Mouse (Mus musculus): ENCODE data around the gene Tunar. TPM values are rescaled to one million over a fixed set of nuclear protein-coding genes. Genes with fewer than 3 reads are reported as not detected.

Tunar gene
- 0.46 and 0.57 TPM in 2 replicates for polyA plus RNA-seq (2014; fragmentation: Nextera tagmentation; extraction: Ambion mirVana)

DNA sequence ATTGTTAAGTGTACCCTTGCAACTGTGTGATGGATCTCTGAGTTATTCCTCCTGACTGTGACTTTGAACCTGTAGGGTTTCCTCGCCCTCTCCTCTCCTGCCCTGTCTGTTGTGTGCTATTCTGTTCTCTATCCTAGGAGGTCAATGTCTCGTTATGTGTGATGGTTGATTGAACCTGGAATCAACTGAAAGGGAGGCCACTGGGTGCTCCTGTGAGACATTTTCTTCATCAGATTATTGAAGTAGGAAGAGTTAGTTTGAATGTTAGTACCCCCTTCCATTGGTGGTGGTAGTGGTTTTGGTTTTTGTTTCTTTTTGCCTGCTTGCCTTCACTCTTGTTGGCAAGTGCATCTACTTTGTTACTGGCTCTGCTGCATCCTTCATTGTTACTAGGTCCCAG is at the start of gene Tunar:
TSS of gene Tunar (plus strand) at position 301 of the 400 bp plus-strand sequence.
- Histone ChIP-seq H3K4me2 (ENCODE audit: low read depth, low read length) (no peak within 1 kb of the TSS), H3K27ac (replicated peaks; ENCODE audit: low read depth, low read length) (no peak within 1 kb of the TSS), H3K27me3 (ENCODE audit: control insufficient read depth, insufficient read depth, low read length) (peaks cover 22% of the 10 kb centered on the region), H3K4me1 (ENCODE audit: control insufficient read depth, insufficient read depth, low read length) (no peaks in the 10 kb centered on the region; the same call in 1 of the 2 replicates), H3K9me3 (replicated peaks; ENCODE audit: control insufficient read depth, low read length) (no peaks in the 10 kb centered on the region), H3K9ac (replicated peaks; ENCODE audit: low read length) (no peak within 1 kb of the TSS), H3K4me3 (ENCODE audit: low read depth, low read length) (no peak within 1 kb of the TSS), H3K36me3 (replicated peaks; ENCODE audit: control insufficient read depth, insufficient read depth, low read depth, low read length) (no peaks in the 10 kb centered on the region)
- ATAC-seq (replicated peaks; ENCODE audit: insufficient number of reproducible peaks, low FRiP score, low TSS enrichment, low read depth) (no peak), DNase-seq (ENCODE audit: low spot score) (no peak)
- 85% methylated on average over 2 of the region's 2 CpGs for WGBS

DNA sequence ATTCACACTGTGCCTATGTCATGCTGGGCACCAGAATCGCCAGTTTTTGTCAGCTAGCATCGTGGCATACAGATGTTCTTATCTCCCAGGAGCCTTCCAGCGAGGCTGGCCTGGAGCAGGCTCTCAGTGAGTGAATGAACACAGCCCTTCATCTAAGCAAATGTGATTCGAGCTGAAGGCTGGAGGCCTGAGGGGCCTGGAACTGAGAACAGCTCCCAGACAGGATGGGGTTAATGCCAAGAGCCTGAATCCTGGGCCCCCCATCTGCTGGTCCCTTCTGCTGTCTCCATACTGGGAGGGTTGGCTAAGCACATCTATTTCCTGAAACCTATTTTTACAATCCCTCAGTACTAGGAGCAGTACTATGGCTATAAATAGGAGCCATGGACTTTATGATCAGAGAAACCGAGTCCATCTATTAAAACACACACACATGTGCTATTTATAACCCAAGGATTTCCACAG is 21.1 kb upstream of the Tunar start:
- 81% methylated on average over 5 of the region's 5 CpGs for WGBS
- DNase-seq (ENCODE audit: low spot score): no peak
- Histone ChIP-seq H3K27ac (replicated peaks; ENCODE audit: low read depth, low read length) (no peak overlapping the region), H3K9ac (replicated peaks; ENCODE audit: low read length) (no peak overlapping the region), H3K4me3 (ENCODE audit: low read depth, low read length) (no peak overlapping the region), H3K9me3 (replicated peaks; ENCODE audit: control insufficient read depth, low read length) (no peaks in the 10 kb centered on the region), H3K4me1 (ENCODE audit: control insufficient read depth, insufficient read depth, low read length) (no peaks in the 10 kb centered on the region), H3K4me2 (ENCODE audit: low read depth, low read length) (no peak overlapping the region), H3K36me3 (replicated peaks; ENCODE audit: control insufficient read depth, insufficient read depth, low read depth, low read length) (no peaks in the 10 kb centered on the region), H3K27me3 (ENCODE audit: control insufficient read depth, insufficient read depth, low read length) (no peaks in the 10 kb centered on the region)
- ATAC-seq (replicated peaks; ENCODE audit: insufficient number of reproducible peaks, low FRiP score, low TSS enrichment, low read depth): no peak

DNA sequence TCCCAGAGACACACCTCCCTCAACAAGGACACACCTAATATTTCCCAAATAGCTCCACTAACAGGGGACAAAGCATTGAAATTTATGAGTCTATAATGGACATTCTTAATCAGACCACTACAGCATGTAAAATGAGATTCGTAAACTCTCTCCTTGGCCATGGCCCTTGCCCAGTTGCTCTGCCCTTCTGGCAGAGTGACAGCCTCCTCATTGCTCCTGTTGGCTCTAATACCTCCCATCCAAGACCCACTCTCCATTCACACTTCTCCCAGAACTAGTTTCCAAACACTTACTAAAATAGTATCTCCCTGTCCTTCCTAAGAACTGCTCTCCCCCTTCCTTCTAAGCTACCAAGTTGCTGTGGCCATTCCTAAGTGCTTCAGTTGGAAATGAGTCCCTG is 19.3 kb upstream of the Tunar start:
- DNase-seq (ENCODE audit: low spot score): no peak
- 92% methylated on average over 1 of the region's 1 CpGs for WGBS
- Histone ChIP-seq H3K4me2 (ENCODE audit: low read depth, low read length) (no peak overlapping the region), H3K27me3 (ENCODE audit: control insufficient read depth, insufficient read depth, low read length) (no peaks in the 10 kb centered on the region), H3K9ac (replicated peaks; ENCODE audit: low read length) (no peak overlapping the region), H3K9me3 (replicated peaks; ENCODE audit: control insufficient read depth, low read length) (no peaks in the 10 kb centered on the region), H3K27ac (replicated peaks; ENCODE audit: low read depth, low read length) (no peak overlapping the region), H3K4me1 (ENCODE audit: control insufficient read depth, insufficient read depth, low read length) (no peaks in the 10 kb centered on the region), H3K36me3 (replicated peaks; ENCODE audit: control insufficient read depth, insufficient read depth, low read depth, low read length) (no peaks in the 10 kb centered on the region), H3K4me3 (ENCODE audit: low read depth, low read length) (no peak overlapping the region)
- ATAC-seq (replicated peaks; ENCODE audit: insufficient number of reproducible peaks, low FRiP score, low TSS enrichment, low read depth): no peak

DNA sequence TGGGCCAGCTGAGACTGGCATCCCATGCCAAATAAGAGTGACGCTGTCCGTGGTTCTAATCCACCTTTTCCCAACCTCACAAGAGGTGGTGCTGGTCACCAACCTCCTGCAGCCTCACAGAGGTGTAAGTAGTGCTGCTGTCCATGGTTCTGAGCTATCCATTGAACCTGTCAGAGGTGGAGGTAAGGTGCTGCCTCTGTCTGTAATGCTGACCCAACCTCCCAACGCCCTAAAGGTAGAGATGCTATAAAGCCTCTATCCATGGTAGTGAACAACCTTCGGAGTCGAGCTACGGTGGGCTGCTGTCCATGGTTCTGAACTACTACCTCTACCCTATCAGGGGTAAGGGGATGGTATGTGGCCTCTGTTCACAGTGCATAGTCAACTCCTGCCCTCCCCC is 11.5 kb upstream of the Tunar start:
- H3K9me3 ChIP-seq (replicated peaks; ENCODE audit: control insufficient read depth, low read length): no peaks in the 10 kb centered on the region
- WGBS: 20% methylated on average over 6 of the region's 6 CpGs
- 0 out of 2 replicates have a peak, but pooled peaks have one; percentile 9 for ATAC-seq (replicated peaks; ENCODE audit: insufficient number of reproducible peaks, low FRiP score, low TSS enrichment, low read depth)

DNA sequence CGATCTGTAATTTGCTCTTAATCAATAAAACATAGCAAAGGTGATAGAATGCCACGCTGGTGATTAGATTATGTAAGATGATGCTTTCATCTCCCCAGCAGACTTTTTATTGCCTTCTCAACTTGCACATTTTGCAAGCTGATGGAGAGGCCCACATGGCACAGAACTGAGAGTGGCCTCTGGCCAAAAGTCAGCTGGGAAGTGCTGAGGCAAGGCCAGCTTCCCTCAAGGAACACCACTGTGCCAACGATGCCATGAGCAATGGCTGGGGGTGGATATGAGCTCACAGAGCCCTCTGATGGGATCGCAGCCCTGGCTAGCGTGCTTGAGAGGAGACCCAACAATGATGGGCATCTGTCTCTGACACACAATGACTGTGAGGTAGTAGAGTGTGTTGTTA is 6.6 kb upstream of the Tunar start:
- no peaks in the 10 kb centered on the region for H3K9me3 ChIP-seq (replicated peaks; ENCODE audit: control insufficient read depth, low read length)
- H3K4me3 ChIP-seq (ENCODE audit: low read depth, low read length): no peak overlapping the region
- H3K4me1 ChIP-seq (ENCODE audit: control insufficient read depth, insufficient read depth, low read length): no peaks in the 10 kb centered on the region
- no peak overlapping the region for H3K27ac ChIP-seq (replicated peaks; ENCODE audit: low read depth, low read length)
- no peak for ATAC-seq (replicated peaks; ENCODE audit: insufficient number of reproducible peaks, low FRiP score, low TSS enrichment, low read depth)
- no peaks in the 10 kb centered on the region for H3K27me3 ChIP-seq (ENCODE audit: control insufficient read depth, insufficient read depth, low read length)
- H3K4me2 ChIP-seq (ENCODE audit: low read depth, low read length): no peak overlapping the region
- no peak overlapping the region for H3K9ac ChIP-seq (replicated peaks; ENCODE audit: low read length)
- WGBS: 80% methylated on average over 5 of the region's 5 CpGs
- no peaks in the 10 kb centered on the region for H3K36me3 ChIP-seq (replicated peaks; ENCODE audit: control insufficient read depth, insufficient read depth, low read depth, low read length)
- no peak for DNase-seq (ENCODE audit: low spot score)

More for the DNA sequence above, 11.5 kb upstream of the Tunar start:
- no peak overlapping the region for H3K4me3 ChIP-seq (ENCODE audit: low read depth, low read length)
- no peaks in the 10 kb centered on the region for H3K4me1 ChIP-seq (ENCODE audit: control insufficient read depth, insufficient read depth, low read length)
- no peak overlapping the region for H3K27ac ChIP-seq (replicated peaks; ENCODE audit: low read depth, low read length)
- H3K9ac ChIP-seq (replicated peaks; ENCODE audit: low read length): no peak overlapping the region
- no peak overlapping the region for H3K4me2 ChIP-seq (ENCODE audit: low read depth, low read length)
- no peaks in the 10 kb centered on the region for H3K36me3 ChIP-seq (replicated peaks; ENCODE audit: control insufficient read depth, insufficient read depth, low read depth, low read length)
- DNase-seq (ENCODE audit: low spot score): peak; percentile 87
- no peaks in the 10 kb centered on the region for H3K27me3 ChIP-seq (ENCODE audit: control insufficient read depth, insufficient read depth, low read length)

DNA sequence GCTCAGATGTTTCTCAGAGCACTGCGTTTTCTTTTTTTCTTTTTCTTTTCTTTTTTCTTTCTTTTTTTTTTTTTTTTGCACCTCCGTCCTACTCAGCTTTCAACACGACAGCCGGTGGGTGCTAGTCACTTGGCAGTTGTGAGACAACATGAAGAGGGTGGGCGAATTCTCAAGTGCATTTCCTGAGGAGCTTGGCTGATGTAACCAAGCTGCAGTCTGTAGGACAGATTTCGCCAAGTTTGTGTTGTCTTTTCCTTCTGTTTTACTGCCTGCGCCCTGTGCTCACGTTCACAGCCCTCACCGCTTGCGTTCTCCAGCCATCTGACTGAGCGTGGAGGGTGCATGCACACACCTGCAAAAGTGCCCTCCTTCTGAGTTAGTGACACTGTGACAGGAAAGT is 5.3 kb upstream of the Tunar start:
- DNase-seq (ENCODE audit: low spot score) (no peak), ATAC-seq (replicated peaks; ENCODE audit: insufficient number of reproducible peaks, low FRiP score, low TSS enrichment, low read depth) (no peak)
- WGBS: 70% methylated on average over 11 of the region's 11 CpGs
- Histone ChIP-seq H3K27ac (replicated peaks; ENCODE audit: low read depth, low read length) (no peak overlapping the region), H3K36me3 (replicated peaks; ENCODE audit: control insufficient read depth, insufficient read depth, low read depth, low read length) (no peaks in the 10 kb centered on the region), H3K4me1 (ENCODE audit: control insufficient read depth, insufficient read depth, low read length) (no peaks in the 10 kb centered on the region), H3K9ac (replicated peaks; ENCODE audit: low read length) (no peak overlapping the region), H3K4me3 (ENCODE audit: low read depth, low read length) (no peak overlapping the region), H3K4me2 (ENCODE audit: low read depth, low read length) (no peak overlapping the region), H3K9me3 (replicated peaks; ENCODE audit: control insufficient read depth, low read length) (no peaks in the 10 kb centered on the region), H3K27me3 (ENCODE audit: control insufficient read depth, insufficient read depth, low read length) (no peaks in the 10 kb centered on the region)

DNA sequence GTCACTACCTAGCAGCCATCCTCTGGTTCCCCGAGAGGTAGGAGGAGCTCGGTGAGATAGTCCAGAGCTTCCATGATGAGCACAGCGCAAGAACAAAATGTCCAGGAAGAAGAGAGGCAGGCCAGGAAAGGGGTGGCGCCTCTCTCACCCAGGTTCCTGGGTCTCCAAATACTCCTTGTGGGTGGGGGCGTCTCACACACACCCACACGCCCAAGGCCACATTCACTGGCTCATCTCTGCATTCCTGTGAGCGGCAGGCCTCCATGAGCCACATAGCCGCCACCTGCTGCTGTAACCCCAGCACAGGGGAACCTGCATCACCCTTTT is 2.4 kb downstream of the Tunar start:
- Histone ChIP-seq H3K27ac (replicated peaks; ENCODE audit: low read depth, low read length) (no peak overlapping the region), H3K27me3 (ENCODE audit: control insufficient read depth, insufficient read depth, low read length) (peaks cover 24% of the 10 kb centered on the region)

DNA sequence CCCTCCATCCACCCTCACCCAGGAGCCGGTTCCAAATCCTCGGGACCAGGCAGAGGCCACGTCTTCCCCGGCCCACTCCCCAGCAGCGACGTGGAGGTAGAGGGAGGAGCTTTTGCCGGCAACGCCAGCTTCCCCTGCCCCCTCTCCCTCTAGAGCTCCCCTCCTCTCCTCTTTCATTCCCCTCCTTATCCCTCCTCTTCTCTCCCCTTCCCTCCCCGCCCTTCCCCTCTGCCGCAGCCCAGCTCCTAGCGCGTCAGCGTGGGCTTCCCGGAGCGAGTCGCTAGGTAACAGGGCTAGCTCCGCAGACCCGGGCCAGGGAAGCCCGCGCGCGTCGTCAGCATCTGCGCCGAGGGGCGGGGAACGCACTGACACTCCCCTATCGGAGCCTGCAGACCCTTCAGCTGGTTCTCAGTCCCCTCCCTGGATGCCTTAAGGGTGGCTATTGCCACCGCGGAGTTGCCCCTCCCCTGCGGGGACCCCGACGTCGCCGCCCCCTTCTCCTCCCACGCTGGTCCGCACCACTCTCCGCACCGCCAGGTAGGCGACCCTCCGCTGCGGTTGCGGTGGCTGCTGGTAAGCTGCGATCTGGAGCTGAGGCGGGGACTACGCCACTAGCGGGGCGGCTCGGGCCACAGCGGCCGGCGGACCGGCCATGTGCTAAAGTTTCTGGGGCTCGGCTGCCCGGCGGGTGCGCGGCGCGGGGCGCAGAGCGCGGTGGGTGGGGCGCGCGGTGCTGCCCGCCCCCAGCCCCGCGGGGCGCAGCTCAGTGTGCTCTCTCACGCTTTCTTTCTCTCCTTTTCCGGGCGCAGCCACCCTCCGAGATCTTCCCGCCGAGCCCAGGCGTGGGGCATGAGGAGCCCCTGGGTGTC is 3.0 kb downstream of the Tunar start:
- Histone ChIP-seq H3K4me3 (ENCODE audit: low read depth, low read length) (peak overlapping the region; percentile 60), H3K36me3 (replicated peaks; ENCODE audit: control insufficient read depth, insufficient read depth, low read depth, low read length) (no peaks in the 10 kb centered on the region), H3K4me1 (ENCODE audit: control insufficient read depth, insufficient read depth, low read length) (no peaks in the 10 kb centered on the region; the same call in 1 of the 2 replicates), H3K9me3 (replicated peaks; ENCODE audit: control insufficient read depth, low read length) (no peaks in the 10 kb centered on the region), H3K27ac (replicated peaks; ENCODE audit: low read depth, low read length) (no peak overlapping the region), H3K27me3 (ENCODE audit: control insufficient read depth, insufficient read depth, low read length) (peaks cover 24% of the 10 kb centered on the region), H3K4me2 (ENCODE audit: low read depth, low read length) (peak overlapping the region; percentile 99), H3K9ac (replicated peaks; ENCODE audit: low read length) (peak overlapping the region; percentile 52)
- DNase-seq (ENCODE audit: low spot score) (peak; percentile 80), ATAC-seq (replicated peaks; ENCODE audit: insufficient number of reproducible peaks, low FRiP score, low TSS enrichment, low read depth) (peak; percentile 88)
- WGBS: under 1% methylated on average over 75 of the region's 77 CpGs

More for the DNA sequence above, 2.4 kb downstream of the Tunar start:
- peak overlapping the region; percentile 99 for H3K4me2 ChIP-seq (ENCODE audit: low read depth, low read length)
- H3K4me1 ChIP-seq (ENCODE audit: control insufficient read depth, insufficient read depth, low read length): no peaks in the 10 kb centered on the region; the same call in 1 of the 2 replicates
- peak; percentile 40 for ATAC-seq (replicated peaks; ENCODE audit: insufficient number of reproducible peaks, low FRiP score, low TSS enrichment, low read depth)
- WGBS: 9% methylated on average over 8 of the region's 8 CpGs
- no peak for DNase-seq (ENCODE audit: low spot score)
- peak overlapping the region; percentile 52 for H3K9ac ChIP-seq (replicated peaks; ENCODE audit: low read length)
- H3K4me3 ChIP-seq (ENCODE audit: low read depth, low read length): peak overlapping the region; percentile 60
- H3K36me3 ChIP-seq (replicated peaks; ENCODE audit: control insufficient read depth, insufficient read depth, low read depth, low read length): no peaks in the 10 kb centered on the region
- H3K9me3 ChIP-seq (replicated peaks; ENCODE audit: control insufficient read depth, low read length): no peaks in the 10 kb centered on the region
